Mouse (Mus musculus): ENCODE results near the gene Pknox2. TPM values are rescaled to one million over a fixed set of nuclear protein-coding genes. Genes with fewer than 3 reads are reported as not detected.

Gene Pknox2
- polyA plus RNA-seq, 1 experiment from 2014 or later = 33.4 TPM

DNA sequence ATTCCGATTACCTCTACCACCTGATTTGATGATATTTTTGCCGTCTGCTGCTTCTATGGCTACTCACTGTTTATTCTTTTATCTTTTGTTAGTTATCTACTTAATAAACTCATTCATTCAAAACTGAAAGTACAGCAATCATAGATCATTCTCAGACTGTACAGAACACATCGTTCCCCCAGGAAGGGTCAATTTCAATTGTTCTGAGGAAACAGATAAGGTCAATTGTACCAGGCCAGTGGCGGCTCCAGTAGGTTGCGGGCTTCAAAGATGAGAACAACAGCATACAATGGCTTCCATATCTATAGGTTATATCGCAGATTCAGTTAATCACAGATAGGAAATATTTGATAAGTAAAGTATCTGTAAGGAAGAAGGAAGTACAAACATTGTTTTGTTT, 66.9 kb downstream of the Pknox2 start:
- no peaks in the 10 kb centered on the region for H3K36me3 ChIP-seq (ENCODE audit: control insufficient read depth, insufficient read depth, low read length)
- no peaks in the 10 kb centered on the region for H3K27me3 ChIP-seq (ENCODE audit: control insufficient read depth, insufficient read depth, low read length)
- no peak overlapping the region for H3K4me2 ChIP-seq (ENCODE audit: low read depth, low read length)
- H3K27ac ChIP-seq (ENCODE audit: low read depth, low read length) = no peak overlapping the region
- no peak overlapping the region for H3K9ac ChIP-seq (replicated peaks; ENCODE audit: low read depth, low read length)
- WGBS = 91% methylated on average over 6 of the region's 6 CpGs
- ATAC-seq (ENCODE audit: low read depth) = no peak
- H3K4me3 ChIP-seq (ENCODE audit: low read depth, low read length) = no peak overlapping the region
- H3K4me1 ChIP-seq (ENCODE audit: control insufficient read depth, insufficient read depth, low read length) = peaks cover 17% of the 10 kb centered on the region
- no peaks in the 10 kb centered on the region for H3K9me3 ChIP-seq (ENCODE audit: control insufficient read depth, low read length)

DNA sequence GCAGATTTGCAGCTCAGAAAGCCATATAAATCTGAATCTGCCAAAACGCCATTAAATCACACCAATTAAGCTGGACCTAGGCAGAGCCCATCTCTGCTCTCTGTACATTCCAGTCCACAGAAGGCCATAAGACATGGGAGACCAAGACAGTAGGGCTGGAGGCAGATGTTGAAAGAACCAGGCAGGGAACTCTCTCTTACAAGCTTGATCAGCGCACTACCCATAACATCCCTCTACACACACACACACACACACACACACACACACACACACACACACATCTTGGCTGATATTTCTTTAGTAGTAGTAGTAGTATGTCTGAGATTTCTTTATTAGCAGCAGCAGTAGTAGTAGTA, 70.2 kb downstream of the Pknox2 start:
- Histone ChIP-seq H3K4me2 (ENCODE audit: low read depth, low read length) (peak overlapping the region; percentile 23; the same call in 1 of the 2 replicates), H3K4me1 (ENCODE audit: control insufficient read depth, insufficient read depth, low read length) (peaks cover 22% of the 10 kb centered on the region)

DNA sequence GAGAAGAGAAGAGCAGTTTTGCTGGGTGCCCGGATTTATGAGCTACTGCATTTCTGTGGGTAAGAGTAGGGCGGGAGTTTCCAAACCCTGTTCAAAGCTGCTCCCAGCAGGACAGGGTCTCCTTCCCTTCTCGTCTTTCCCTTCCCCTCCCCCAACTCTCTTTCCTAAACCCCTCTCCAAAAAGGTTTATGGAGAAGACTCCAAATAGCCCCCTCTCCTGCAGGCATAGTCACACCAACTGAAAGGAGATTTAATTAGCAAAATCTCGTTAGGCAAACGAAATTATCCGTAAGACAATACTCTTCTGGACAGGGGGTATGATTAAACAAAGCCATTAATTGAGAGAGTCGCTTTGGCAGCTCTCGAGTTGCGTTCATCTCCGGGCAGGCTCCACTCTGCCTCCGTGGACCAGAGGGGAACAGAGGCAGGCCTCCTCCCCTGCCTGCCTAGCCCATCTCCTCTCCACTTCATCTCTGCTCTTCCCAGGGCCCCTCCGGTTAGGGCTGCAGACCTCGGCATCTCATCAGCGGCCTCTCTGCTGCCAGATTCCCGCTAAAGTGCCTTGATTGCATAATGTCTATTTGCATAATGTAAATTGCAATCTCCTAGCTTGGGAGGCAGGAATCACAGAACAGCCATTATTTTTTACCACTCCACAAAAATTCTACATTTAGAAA, 70.7 kb downstream of the Pknox2 start:
- Histone ChIP-seq H3K27ac (ENCODE audit: low read depth, low read length) (peak overlapping the region; percentile 81), H3K4me2 (ENCODE audit: low read depth, low read length) (peak overlapping the region; percentile 23), H3K4me3 (ENCODE audit: low read depth, low read length) (no peak overlapping the region), H3K9me3 (ENCODE audit: control insufficient read depth, low read length) (no peaks in the 10 kb centered on the region), H3K4me1 (ENCODE audit: control insufficient read depth, insufficient read depth, low read length) (peaks cover 22% of the 10 kb centered on the region), H3K36me3 (ENCODE audit: control insufficient read depth, insufficient read depth, low read length) (no peaks in the 10 kb centered on the region), H3K9ac (replicated peaks; ENCODE audit: low read depth, low read length) (no peak overlapping the region; the same call in 1 of the 2 replicates), H3K27me3 (ENCODE audit: control insufficient read depth, insufficient read depth, low read length) (no peaks in the 10 kb centered on the region)
- 3% methylated on average over 15 of the region's 15 CpGs for WGBS
- peak; percentile 87 for ATAC-seq (ENCODE audit: low read depth)

More for the DNA sequence above, 70.2 kb downstream of the Pknox2 start:
- H3K36me3 ChIP-seq (ENCODE audit: control insufficient read depth, insufficient read depth, low read length) = no peaks in the 10 kb centered on the region
- no peaks in the 10 kb centered on the region for H3K27me3 ChIP-seq (ENCODE audit: control insufficient read depth, insufficient read depth, low read length)
- peak; percentile 73 for ATAC-seq (ENCODE audit: low read depth)
- peak overlapping the region; percentile 81 for H3K27ac ChIP-seq (ENCODE audit: low read depth, low read length)
- 30% methylated on average over 2 of the region's 2 CpGs for WGBS
- no peak overlapping the region for H3K4me3 ChIP-seq (ENCODE audit: low read depth, low read length)
- no peaks in the 10 kb centered on the region for H3K9me3 ChIP-seq (ENCODE audit: control insufficient read depth, low read length)
- no peak overlapping the region; the same call in 1 of the 2 replicates for H3K9ac ChIP-seq (replicated peaks; ENCODE audit: low read depth, low read length)

DNA sequence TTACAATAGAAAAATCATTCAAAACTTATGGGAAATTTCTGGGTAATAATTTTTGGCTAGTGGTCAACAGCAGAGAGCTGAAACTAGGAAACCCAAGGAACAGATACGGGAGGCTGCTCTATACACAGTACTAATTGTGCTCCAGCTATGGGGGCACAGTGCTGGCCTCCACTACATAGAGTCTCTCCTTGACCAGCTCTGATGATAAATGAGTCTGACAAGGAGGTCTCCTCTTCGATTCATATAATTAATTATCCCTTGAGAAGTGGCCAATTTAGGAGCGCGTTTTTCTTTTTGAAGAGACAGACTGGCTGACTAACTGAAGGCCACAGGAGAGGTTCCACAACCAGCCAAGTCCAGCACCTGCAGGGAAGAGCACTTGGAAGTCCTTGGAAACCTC, 71.3 kb downstream of the Pknox2 start:
- no peak overlapping the region for H3K4me3 ChIP-seq (ENCODE audit: low read depth, low read length)
- 32% methylated on average over 4 of the region's 4 CpGs for WGBS
- no peak for ATAC-seq (ENCODE audit: low read depth)
- no peaks in the 10 kb centered on the region for H3K9me3 ChIP-seq (ENCODE audit: control insufficient read depth, low read length)
- H3K4me2 ChIP-seq (ENCODE audit: low read depth, low read length) = no peak overlapping the region
- no peaks in the 10 kb centered on the region for H3K36me3 ChIP-seq (ENCODE audit: control insufficient read depth, insufficient read depth, low read length)
- peaks cover 22% of the 10 kb centered on the region for H3K4me1 ChIP-seq (ENCODE audit: control insufficient read depth, insufficient read depth, low read length)
- no peak overlapping the region for H3K9ac ChIP-seq (replicated peaks; ENCODE audit: low read depth, low read length)
- H3K27ac ChIP-seq (ENCODE audit: low read depth, low read length) = peak overlapping the region; percentile 81; the same call in 1 of the 2 replicates
- no peaks in the 10 kb centered on the region for H3K27me3 ChIP-seq (ENCODE audit: control insufficient read depth, insufficient read depth, low read length)

DNA sequence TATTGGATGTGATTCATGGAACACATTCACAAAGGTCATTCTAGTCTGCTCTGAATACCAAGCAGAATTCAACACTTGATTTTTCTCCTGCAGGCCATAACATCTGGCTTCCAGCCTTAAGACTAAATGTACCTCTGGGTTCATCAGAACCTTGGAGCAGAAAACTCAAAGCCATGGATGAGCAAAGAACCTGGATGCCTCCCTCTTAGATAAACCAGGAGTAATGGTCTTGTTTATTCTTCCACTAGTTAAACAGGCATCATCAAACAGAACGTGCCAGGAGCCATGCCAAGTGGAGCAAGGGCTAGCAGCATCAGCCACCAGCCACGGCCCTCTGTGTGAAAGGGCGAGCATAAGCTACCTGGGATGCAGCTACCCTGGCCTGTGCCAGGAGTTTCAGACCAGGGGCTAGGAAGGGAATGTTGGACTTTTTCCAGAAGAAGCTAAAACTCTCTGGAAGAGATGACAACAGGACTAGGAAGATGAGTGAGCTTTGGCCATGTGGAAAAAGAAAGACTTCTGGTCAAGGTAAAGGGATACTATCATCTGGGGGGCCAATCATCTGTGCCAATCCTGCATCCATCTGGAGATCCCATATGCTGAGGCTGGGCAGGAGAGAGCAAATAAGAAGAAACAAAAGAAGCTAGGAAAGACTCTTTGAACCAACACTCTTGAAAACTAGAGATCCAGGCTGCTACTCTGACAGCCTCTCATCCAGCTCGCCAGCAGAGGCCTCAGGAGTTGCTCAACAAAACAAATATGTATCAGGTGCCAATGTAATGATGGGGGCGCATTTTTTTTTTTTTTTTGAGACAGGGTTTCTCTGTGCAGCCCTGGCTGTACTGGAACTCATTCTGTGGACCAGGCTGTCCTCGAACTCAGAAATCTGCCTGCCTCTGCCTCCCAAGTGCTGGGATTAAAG, 77.6 kb downstream of the Pknox2 start:
- H3K36me3 ChIP-seq (ENCODE audit: control insufficient read depth, insufficient read depth, low read length) = no peaks in the 10 kb centered on the region
- peaks cover 21% of the 10 kb centered on the region for H3K4me1 ChIP-seq (ENCODE audit: control insufficient read depth, insufficient read depth, low read length)
- no peak overlapping the region for H3K4me2 ChIP-seq (ENCODE audit: low read depth, low read length)
- no peaks in the 10 kb centered on the region for H3K9me3 ChIP-seq (ENCODE audit: control insufficient read depth, low read length)
- H3K9ac ChIP-seq (replicated peaks; ENCODE audit: low read depth, low read length) = no peak overlapping the region
- no peak overlapping the region for H3K4me3 ChIP-seq (ENCODE audit: low read depth, low read length)
- WGBS = 89% methylated on average over 6 of the region's 6 CpGs
- H3K27me3 ChIP-seq (ENCODE audit: control insufficient read depth, insufficient read depth, low read length) = no peaks in the 10 kb centered on the region
- no peak overlapping the region; the same call in 1 of the 2 replicates for H3K27ac ChIP-seq (ENCODE audit: low read depth, low read length)
- ATAC-seq (ENCODE audit: low read depth) = no peak

DNA sequence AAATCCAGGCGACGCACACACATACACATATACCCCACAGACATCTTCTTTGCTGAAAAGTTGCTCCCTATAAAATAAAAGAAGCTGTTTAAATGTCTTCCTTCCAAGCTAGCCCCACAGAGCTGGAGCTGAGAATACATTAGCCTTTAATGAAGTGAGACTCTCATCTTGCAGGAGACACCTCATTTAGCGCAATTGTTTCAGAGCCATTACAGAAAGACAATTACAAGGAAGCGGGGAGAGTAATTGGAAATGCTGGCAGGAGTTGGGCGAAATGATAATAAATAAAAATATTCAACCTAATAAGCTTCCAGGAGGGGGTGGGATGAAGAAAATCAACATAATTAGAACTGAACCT, 79.8 kb downstream of the Pknox2 start:
- Histone ChIP-seq H3K4me2 (ENCODE audit: low read depth, low read length) (no peak overlapping the region), H3K9ac (replicated peaks; ENCODE audit: low read depth, low read length) (no peak overlapping the region), H3K36me3 (ENCODE audit: control insufficient read depth, insufficient read depth, low read length) (no peaks in the 10 kb centered on the region), H3K4me3 (ENCODE audit: low read depth, low read length) (no peak overlapping the region), H3K4me1 (ENCODE audit: control insufficient read depth, insufficient read depth, low read length) (peaks cover 21% of the 10 kb centered on the region), H3K27me3 (ENCODE audit: control insufficient read depth, insufficient read depth, low read length) (no peaks in the 10 kb centered on the region), H3K27ac (ENCODE audit: low read depth, low read length) (peak overlapping the region; percentile 76), H3K9me3 (ENCODE audit: control insufficient read depth, low read length) (no peaks in the 10 kb centered on the region)
- WGBS = 28% methylated on average over 5 of the region's 5 CpGs
- ATAC-seq (ENCODE audit: low read depth) = peak; percentile 66

DNA sequence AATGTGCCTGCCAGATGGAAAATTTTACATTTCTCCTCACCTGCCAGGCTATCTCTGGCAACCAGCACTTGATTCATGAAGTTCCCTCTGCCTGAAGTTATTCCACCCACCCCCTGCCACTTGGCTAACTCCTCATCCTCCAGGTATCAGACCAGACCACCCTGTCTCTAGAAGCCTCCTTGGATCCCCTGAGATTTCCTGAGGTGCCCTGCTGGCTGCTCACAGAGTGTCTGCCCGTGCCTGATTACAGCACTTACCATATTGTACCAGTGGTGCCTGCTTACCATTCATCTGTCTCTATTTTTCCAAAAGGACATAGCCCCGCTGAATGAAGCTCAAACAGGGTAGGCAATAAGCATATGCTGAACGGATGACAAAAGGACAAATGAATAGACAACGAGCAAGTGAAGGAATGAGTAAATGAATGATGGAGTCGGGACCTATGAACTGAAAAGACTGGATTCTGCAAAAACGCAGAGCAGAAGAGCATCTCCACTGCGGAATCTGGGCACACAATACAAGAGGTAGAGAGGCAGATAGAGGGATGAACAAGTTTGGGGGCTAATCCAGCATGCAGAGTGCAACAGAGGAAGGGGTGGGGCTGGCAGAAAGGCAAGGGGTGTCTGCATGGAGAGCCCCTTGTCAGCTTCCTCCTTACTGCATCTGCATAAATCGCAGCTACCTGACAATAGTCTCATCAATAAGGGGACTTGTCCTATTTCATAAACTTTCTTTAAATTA, 80.3 kb downstream of the Pknox2 start:
- Histone ChIP-seq H3K27me3 (ENCODE audit: control insufficient read depth, insufficient read depth, low read length) (no peaks in the 10 kb centered on the region), H3K9ac (replicated peaks; ENCODE audit: low read depth, low read length) (no peak overlapping the region), H3K4me1 (ENCODE audit: control insufficient read depth, insufficient read depth, low read length) (peaks cover 21% of the 10 kb centered on the region), H3K27ac (ENCODE audit: low read depth, low read length) (peak overlapping the region; percentile 71), H3K36me3 (ENCODE audit: control insufficient read depth, insufficient read depth, low read length) (no peaks in the 10 kb centered on the region), H3K4me2 (ENCODE audit: low read depth, low read length) (no peak overlapping the region), H3K9me3 (ENCODE audit: control insufficient read depth, low read length) (no peaks in the 10 kb centered on the region), H3K4me3 (ENCODE audit: low read depth, low read length) (no peak overlapping the region)
- peak; percentile 67 for ATAC-seq (ENCODE audit: low read depth)
- 42% methylated on average over 8 of the region's 8 CpGs for WGBS

DNA sequence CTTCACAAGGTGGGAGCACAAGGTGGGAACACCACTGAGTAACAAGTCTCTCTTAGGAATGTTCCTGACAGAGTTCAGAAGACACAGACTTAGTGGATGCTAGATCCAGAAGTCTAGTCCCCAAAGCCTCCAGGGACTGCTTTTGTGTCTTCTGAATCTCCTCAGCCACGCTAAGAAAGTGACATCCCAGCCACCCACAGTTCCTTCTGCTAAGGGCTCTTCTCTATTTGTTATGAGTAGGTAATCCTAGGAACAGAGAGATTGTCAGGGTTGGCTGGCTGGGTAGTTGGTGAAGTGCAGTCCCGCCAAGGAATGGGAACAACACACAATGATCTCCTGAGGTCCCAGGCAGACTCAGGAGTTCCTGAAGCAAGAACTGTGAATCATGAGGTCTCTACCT, 85.6 kb downstream of the Pknox2 start:
- Histone ChIP-seq H3K9me3 (ENCODE audit: control insufficient read depth, low read length) (no peaks in the 10 kb centered on the region), H3K27ac (ENCODE audit: low read depth, low read length) (peak overlapping the region; percentile 31; the same call in 1 of the 2 replicates), H3K4me3 (ENCODE audit: low read depth, low read length) (no peak overlapping the region), H3K36me3 (ENCODE audit: control insufficient read depth, insufficient read depth, low read length) (no peaks in the 10 kb centered on the region), H3K4me1 (ENCODE audit: control insufficient read depth, insufficient read depth, low read length) (peaks cover 18% of the 10 kb centered on the region; the same call in 1 of the 2 replicates), H3K27me3 (ENCODE audit: control insufficient read depth, insufficient read depth, low read length) (no peaks in the 10 kb centered on the region), H3K9ac (replicated peaks; ENCODE audit: low read depth, low read length) (no peak overlapping the region), H3K4me2 (ENCODE audit: low read depth, low read length) (no peak overlapping the region)
- 89% methylated on average over 2 of the region's 2 CpGs for WGBS
- no peak for ATAC-seq (ENCODE audit: low read depth)

Data from neural tube, embryonic 14.5 days (tissue).